Mouse (Mus musculus) kidney, adult 11 months (tissue): Measurements from ENCODE around the gene Slit3.
A peak's percentile ranks its signal among the peaks of the same experiment; 100 is the strongest.

Experiments used
- DNase-seq: peaks from one replicate; pipeline ENCODE4 v3.0.0; 2022

Gene Slit3

DNA sequence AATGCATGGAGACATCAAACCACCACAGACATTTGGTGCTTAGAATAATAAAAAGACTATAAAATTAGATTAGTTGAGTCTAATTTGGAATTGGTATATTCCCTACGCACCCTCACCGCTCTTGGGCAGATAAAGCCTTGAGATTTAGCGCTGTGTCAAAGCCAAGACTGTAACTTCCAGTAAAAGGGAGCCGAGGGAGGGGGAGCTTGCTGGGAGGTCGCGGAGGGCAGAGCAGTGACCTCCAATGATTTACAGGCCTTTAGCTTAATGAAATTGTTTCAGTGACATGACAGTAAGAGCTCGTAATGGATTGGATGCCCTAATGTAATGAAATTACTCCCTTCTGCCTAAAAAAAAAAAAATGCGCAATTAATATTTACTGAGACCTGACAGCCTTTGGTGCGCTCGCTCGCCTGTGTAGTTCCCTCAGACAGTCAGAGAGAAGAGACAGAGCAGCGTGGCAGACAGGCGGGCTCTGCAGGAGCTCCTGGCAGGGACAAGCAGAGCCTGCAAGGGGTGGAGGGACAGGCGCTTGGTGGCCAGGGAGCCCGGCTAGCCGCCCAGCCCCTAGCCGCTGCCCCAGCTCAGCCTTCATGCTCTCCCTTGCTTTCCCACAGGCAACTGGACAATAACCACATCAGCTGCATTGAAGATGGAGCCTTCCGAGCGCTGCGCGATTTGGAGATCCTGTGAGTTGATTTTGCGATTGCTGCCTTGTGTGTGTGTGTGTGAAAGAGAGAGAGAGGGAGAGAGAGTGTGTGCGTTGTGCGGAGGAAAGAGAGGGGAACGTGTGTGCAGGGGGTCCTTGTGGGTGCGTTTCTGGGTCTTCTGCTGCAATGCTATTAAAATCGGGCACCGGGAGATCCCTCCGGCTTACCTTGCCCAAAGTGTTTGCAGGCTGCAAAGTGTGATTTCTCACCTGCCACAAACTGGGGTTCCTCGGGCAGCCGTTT lies 423.4 kb downstream of the Slit3 start:
- no peak for DNase-seq

DNA sequence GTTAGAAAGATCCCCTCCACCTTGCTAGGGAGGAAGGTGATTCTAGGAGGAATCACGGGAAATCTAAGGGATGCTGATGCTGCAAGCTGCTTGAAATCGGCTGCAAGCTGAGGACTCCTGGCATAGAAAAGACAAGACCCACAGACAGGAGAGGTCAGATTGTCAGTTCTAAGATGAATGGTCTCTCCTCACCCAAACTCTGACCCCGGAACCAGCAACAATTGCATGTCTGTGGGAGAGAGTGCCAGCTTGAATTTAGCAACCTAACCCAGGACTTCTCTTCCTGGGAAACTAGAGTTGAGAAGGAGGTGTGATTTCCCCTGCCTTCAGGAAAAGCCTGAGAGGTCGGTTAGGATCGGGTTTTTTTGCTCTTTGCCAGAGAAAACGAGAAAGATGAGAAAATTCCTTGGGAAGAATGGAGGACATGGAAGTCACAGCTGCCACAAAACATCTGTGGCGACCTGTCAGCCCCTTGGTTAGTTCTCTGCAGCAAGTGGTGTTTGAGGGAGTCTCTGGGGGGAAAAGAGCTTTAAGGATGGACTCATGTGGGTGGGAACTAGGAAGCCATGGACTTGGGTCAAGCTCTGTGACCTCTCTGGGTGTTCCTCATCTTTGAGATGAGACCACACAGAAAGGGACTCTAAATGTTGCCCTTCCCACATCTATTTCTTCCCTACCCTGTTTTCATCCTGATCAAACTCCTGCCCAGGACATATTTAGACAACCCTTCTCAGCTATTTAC lies 425.2 kb downstream of the Slit3 start:
- DNase-seq = no peak

DNA sequence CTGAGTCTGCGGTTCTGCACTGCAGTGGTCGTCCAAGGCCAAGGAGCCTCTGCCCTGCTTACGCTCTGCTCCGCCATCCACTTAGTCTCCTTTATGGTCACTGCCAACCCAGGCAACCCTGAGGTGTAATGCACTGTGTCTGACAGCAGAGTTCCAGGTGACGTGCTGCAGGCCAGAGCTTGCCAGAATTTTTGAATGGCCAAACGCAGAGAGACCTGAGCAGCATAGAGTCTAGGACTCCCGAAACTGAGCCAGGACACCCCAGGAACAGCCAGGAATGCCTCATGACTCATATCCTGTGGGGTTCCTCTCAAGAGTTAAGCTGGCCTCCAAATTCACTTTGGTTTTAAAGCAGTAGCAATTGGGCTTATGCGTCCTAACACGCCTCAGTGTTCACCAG lies 429.0 kb downstream of the Slit3 start:
- no peak for DNase-seq

DNA sequence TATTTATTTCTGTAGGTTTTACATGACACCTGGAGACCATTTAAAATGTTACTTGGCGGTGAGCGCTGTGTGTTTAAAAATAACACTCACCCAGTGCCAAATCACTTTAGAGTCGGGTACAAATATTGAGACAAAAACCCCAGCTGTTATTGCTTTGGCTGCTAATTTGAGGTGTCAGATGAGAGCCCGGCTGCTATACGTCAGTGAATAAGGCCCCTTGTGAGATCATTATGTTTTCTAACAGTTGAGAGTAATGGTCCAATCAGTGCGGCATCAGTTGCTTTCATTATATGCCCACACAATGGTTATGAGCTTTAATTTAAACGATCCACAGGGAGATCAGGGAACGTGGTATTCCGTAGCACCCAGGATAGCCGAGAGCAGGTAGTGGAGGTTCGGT lies 435.2 kb downstream of the Slit3 start:
- no peak for DNase-seq

DNA sequence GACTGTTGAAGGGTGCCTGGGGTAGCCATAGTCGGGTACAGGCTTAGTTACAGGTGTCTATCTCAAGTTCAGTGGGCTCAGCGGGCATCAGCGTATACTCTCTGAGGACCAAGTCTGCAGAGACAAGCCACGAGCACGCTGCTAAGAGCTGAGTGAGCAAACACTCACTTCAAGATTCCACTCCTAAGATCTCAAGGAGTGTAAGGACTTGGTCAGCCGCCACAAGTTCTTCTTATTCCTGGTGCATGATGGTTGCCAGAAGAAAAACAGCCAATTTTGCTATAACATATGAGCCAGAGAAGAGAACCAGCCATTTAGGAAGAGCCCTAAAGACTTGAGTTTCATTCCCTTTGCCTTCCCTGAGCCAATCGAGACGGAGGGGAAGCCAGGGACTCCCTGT lies 436.5 kb downstream of the Slit3 start:
- no peak for DNase-seq

DNA sequence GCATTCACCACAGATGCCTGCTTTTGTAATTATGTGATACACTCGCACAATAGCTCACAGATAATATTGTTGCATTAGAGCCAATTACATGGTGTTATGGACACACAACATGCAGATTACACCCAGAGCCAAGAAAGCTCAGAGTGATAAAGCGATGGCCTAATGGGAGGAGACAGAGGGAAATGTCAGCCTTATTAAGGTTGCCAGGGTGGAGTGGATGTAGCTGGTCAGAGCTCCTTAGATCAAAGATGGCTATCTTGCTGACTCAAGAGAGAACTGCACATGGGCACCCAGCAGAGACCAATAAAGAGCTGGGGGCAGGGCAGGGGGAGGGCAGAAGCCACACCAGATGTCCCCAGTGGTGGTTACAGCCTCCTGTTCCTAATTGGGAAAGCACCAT lies 437.3 kb downstream of the Slit3 start:
- DNase-seq = no peak

DNA sequence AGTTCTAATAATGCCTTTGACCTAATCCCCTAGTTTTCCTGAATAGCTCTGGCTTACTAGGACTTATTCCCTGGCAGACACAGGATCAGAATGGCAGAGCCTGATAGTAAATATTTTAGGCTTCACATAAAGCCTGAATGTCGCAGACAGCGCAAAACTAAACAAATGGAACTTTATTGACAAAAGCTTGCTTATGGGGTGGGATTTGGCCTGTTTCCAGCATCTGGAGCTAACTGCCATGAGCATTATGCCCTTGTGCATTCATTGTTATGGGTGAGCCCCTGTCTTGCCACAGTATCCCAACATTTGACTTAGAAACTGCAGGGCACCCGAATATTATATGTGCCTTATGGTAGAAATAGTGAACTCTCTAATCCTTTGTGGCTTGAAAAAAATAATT lies 438.4 kb downstream of the Slit3 start:
- no peak for DNase-seq

DNA sequence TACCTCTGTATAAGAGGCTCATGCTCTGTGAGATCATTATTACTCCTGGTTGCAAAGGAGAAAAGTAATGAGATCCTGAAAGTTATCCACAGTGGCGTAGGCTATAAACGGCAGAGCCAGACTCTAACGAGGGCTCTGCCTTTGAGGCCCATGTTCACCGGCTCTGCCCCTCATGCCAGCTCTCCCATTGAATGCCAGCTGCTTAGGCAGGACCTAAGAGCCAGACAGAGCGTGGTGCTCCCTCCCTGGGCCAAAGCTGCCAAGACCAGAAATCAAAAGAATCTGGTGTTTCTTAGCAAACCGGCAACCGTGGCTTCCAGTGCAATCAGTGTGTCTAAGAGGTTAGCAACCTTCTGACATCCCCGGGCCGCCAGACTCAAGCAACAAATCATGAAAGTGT lies 440.7 kb downstream of the Slit3 start:
- DNase-seq = no peak

DNA sequence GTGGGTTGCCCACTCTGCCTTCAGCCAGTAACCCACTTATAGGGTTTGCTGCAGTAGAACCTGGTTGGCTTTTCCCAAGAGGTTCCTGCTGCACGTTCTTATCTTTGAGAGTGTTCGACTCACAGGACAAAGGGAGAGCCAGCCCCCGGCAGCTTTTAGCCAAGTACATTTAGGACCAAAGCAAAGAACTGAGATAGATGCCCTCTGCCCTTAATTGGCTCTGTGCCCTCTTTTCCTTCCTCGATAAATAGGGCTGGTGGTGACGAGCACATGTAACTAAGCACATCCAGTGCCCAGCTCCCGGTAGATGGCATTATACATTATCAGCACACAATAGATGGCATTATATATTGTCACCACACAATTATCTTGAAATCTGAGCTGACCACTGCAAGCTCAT lies 444.3 kb downstream of the Slit3 start:
- no peak for DNase-seq

DNA sequence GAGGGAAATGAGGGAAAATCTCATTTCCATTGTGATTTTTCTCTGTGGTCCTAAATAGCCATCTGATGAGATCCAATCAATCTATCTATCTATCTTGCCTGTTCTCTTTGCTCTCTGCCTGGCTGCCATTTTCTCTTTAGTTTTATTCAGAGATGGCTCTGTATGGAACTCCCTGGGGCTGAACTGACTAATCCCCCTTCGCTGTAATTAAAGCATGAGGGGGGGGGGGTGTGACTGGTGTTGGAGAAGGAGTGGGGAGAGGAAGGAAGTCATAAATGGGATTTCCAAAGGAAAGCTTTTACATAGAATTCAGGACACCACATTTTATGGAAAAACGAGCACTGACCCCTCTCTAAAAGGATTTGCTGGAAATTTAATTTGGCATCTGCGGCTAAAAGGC lies 445.7 kb downstream of the Slit3 start:
- no peak for DNase-seq

DNA sequence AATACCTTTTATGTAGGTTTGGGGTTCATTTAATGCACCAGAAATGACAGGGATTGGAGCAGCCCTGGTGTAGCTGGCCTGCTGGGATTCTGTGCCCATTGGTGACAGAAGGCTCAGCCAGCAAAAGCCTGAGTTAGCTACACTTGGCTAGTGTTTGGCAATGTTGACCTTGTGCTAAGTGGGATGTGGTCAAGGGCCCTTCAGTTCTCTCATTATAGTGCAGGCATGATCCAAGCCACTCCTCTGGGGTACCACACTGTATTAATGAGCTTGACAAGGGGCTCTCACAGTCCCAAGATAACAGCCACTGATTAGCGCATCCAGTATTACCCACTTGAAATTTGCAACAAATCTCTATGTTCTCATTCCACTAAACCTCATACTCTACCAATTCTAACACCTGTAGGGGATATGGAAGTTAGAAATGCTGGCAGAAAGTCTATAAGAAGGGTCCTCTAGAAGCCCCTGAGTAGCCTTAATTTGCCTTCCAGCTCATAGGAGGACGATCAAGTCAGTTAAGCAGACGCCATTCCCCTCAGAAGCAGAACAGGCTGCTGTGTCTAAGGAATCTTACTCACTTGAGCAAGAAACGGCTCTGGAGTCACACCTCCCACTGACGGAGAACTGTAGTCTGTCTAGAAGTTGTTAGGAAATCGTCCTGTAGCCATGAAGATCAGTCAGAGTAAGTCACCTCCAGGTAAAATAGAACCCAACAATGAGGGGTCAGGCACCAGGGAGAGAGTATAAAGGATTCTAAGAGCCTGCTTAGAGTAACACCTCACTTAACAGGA lies 448.3 kb downstream of the Slit3 start:
- no peak for DNase-seq

DNA sequence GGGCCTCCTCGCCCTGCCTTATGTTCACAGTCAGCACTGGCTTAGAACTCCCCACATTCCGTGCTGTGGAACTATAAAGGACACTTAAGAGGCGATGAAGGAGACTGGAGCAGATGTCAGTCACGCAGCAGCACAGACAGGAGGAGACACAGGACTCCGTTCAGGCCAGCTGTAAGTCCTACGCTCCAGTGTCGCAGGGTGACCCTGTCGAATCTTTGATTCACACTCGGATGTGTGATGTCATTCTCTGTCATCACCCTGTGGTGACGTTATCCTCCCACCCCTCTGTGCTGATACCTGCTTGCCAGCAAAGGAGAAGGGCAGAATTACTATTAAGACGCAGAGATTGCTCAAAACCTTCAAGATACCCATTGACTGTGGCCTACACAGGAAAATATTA lies 448.9 kb downstream of the Slit3 start:
- no peak for DNase-seq

DNA sequence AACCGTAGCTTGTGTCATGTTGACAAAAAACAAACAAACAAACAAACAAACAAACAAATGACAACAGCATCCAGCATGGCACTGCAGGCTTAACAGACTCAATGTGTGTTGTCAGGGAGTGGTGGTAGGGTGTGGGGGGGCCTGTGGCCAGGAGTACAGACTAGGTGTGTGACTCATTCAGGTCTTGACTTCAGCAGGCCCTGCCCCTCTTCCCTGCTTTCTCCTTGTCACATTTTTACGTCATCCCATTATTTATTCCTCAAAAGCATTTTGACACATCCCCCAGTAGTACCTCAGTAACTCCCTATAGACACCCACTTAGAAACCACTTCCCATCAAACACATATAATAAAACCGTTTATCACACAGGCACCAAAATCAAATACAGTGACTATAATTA lies 450.9 kb downstream of the Slit3 start:
- no peak for DNase-seq

DNA sequence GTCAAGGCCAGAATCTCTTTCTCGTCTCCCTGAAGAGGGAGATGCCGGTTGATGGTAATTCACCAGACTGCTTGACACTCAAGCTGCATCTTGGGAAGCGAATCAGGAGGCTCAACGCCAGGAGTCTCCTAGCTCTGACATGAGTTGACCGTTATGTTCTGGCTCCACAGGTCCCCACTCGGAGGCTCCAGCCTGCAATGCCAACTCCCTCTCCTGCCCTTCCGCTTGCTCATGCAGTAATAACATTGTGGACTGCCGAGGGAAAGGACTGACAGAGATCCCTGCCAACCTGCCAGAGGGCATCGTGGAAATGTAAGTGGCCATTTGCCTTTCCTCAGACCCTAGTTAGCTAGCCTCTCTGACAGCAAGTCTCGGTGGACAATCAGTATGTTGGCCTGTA lies 457.8 kb downstream of the Slit3 start:
- DNase-seq = no peak

DNA sequence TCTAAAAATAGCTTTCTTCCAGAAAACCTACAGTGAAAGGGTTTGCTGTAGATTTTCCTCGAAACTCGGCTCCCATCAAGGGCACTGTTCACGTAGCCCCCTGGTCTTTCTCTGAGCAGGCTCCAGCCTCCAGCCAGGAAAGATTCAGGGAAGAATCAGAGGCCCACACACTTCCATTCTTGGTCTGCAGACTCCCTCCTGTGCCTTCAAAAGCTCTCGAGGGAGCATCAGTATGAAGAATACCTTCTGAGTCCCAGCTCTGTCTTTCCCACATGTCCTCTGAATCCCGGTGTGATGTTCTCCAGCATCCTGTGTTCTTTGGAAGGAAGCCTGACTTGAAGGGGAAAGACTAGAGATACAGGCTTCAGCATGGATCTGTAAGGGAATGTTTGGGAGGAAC lies 461.6 kb downstream of the Slit3 start:
- no peak for DNase-seq

DNA sequence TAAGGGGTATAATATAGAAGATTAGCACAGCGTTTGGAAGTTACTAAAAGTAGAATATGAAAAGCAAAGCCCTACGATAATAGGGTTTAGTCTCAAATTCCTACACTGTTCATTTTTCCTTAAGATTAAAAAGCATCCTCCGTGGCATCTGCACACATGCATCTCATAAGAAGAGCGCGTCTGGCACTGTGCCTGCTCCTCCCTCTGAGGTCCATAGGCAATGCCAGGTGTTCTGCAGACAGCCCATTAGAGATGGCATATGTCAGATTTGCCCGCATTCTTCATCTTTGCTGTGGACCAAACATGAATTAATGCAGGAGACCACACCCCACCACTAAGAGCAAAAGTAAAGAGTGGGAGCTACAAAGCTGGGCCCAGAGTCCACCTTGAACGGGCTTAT lies 462.6 kb downstream of the Slit3 start:
- DNase-seq = no peak

DNA sequence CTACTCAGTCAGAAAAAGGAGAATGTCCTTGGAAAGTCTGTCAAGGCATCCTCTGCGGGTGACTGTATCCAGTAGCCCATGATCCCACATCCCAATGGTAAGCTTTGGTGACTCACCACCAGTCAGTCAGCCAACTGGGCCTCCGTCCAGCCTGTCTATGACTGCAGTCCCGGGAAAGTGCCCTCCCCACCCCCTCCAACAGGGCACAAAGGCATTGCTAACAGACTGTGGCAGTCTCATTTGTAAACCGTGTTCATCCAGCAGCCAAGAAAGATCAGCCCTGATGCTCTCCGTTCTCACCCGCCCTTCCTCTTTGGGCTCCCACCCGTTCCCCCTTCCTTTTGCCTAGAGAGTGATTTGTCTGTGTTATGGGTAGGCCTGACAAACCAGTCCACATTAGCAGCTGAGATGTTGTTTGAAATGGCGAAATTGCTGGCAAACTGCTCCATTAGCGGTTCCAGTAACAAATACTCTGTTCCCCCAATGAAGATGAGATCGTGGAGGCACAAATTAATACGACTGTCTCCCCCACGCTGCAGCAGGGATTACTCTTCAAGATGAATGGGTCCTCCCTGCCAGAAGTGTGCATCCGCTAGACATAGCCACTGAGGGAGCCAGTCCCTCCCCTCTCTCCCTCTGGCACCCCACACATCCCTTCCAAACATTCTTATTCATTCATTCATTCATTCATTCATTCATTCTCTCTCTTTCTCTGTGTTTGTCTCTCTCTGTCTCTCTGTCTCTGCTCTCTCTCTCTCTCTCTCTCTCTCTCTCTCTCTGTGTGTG lies 466.3 kb downstream of the Slit3 start:
- peak; percentile 43 for DNase-seq

DNA sequence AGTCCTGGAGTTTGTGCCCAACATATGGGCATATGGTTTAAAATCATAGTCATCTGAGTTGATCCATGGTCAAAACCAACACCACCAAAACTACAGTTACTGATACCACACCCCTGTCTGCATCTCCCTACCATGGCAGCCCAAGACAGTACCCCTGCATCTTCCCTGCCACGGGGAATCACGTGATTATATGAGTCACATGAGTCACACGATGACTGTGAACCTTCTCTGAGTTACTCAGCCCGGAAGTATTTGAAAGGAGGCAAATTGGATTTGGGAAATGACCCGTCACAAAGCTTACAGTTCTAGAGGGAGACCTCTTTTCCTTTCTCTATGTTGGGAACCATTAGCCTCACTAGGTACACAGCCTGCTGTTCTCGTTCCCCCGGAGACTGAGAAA lies 468.9 kb downstream of the Slit3 start:
- no peak for DNase-seq

DNA sequence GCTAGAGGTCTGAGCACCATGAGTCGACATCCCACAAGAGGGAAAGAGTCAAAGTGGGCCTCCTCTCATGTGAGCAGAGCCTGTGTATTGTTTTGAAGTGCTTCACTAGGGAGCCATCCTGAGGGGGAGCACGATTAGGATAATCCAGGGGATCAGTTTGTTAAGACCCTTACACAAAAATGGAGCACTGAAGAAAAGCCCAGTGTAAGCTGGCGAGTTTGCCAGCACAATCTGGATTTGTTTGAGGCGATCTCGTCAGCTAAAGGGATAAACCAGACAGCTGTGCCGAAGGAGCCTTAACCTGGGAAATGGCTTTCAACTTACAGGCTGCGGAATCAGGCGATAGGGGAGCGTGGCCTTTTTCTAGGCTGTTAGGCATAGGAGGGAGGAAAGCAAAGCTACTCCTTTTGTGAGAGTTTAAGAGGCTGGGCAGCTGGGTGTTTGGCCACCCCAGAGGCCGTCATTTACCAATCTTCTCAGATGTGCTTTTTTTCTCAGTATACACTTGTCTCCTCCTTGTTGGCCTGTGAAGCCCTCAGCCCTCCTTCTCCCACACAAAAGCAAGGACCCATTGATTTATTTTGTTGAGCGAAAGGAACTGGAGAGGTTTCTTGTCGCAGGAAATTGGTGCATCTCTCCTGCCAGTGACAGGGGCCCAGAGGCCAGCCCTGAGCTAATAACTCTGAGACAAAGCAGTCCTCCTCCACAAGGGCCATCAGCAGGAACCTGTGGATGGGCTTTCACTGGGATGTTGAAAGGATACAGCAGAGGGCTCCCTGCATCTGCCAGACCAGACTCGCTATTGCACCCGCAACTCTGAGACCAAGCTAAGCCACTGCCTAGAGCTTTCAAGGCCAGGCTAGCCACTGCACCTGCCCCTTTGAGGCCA lies 472.4 kb downstream of the Slit3 start:
- no peak for DNase-seq

DNA sequence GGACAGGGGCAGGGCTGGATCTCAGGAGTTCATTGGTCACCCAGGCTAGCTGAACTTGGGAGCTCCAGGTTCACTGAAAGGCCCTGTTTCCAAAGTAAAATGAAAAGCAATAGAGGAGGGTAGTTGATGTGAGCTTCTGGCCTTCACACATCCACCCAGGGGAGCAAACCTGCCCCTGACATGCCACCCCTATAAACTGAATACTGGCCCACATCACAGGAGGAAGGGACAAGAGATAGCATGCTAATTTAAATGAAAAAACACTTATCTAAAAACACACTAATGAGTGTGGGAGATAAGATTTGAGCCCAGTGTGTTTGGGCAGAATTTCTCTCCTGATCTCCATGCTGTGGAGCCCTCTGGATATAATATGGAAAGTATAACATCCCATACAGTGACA lies 475.0 kb downstream of the Slit3 start:
- DNase-seq = no peak

DNA sequence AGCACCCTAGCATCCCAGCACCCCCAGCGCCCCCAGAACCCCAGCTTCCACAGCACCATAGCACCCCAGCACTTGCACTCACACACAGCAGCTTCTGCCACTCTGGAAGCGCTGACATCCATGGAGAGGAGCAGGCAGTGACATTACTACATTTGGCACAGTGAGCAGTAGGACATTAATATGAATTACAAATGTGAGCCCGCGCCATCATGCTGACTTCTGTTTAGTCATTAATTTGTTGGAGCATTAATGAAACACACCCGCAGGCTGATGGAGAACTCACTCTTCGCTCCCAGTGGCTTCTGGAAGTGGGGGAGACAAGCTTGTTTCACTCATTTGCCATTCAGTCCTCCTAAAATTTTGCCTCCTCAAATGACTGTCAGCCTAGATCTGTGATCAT lies 476.9 kb downstream of the Slit3 start:
- no peak for DNase-seq

DNA sequence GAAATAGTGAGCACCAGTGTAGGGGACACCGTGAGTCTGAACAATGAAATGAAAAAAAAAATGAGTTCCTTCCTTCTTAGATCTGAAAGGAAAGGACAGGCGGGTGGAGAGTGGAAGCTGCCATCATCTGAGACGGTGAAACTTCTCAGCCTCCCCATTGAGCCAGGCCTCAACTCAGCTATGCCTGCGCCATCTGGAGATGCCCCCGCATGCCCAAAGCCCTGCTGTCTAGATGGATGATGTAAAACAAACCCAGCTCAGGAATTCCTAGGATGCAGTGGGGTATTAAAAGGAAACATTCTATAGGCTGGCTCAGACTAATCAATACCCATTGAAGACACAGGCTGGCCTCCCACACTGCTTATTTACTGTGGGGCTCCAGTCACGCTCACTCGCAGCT lies 477.7 kb downstream of the Slit3 start:
- DNase-seq = no peak
